ENCODE assay signal across 8 mouse cellular contexts in genomic region chr16:24395100-24395499, GRCm38 (mm10). TPM values are rescaled to one million over a fixed set of nuclear protein-coding genes. Genes with fewer than 3 reads are reported as not detected.
DNase-seq lines count a peak whose midpoint lies in the region; ATAC-seq and TF ChIP-seq lines count a peak whose summit lies in the region.

No protein-coding gene starts in this region.

- DNase-seq in layer of hippocampus, adult 2 months (ENCODE audit: low spot score in 2 of 2): no peak
- no peak for DNase-seq in layer of hippocampus, adult 8-10 months (ENCODE audit: low spot score in 2 of 2)
- DNase-seq in layer of hippocampus, adult 9-10 months (ENCODE audit: low spot score): no peak
- DNase-seq in right cerebral cortex, adult 18-20 months: no peak
- DNase-seq in testis, postnatal 10 days (ENCODE audit: low spot score): no peak

- TF ChIP-seq CTCF in layer of hippocampus, adult 2 months (conservative IDR thresholded peaks at IDR 0.05): no peak

- peak overlapping the region; percentile 95 for H3K27ac ChIP-seq in layer of hippocampus, adult 2 months
- peak overlapping the region; percentile 99 for H3K27ac ChIP-seq in embryonic facial prominence, embryonic 13.5 days
- H3K27ac ChIP-seq in hindbrain, embryonic 15.5 days (replicated peaks): no peak overlapping the region
- H3K27ac ChIP-seq in midbrain, embryonic 15.5 days: no peak overlapping the region

- no peak for ATAC-seq in embryonic facial prominence, embryonic 13.5 days (ENCODE audit: insufficient number of reproducible peaks, insufficient read depth, low FRiP score, low TSS enrichment, low read depth)
- ATAC-seq in hindbrain, embryonic 15.5 days (ENCODE audit: low FRiP score, low read depth): no peak
- no peak for ATAC-seq in midbrain, embryonic 15.5 days (replicated peaks)

- no peaks in the 10 kb centered on the region for H3K9me3 ChIP-seq in embryonic facial prominence, embryonic 13.5 days
- no peaks in the 10 kb centered on the region for H3K9me3 ChIP-seq in hindbrain, embryonic 15.5 days
- H3K9me3 ChIP-seq in midbrain, embryonic 15.5 days: no peaks in the 10 kb centered on the region

- H3K27me3 ChIP-seq in embryonic facial prominence, embryonic 13.5 days: no peaks in the 10 kb centered on the region
- no peaks in the 10 kb centered on the region for H3K27me3 ChIP-seq in hindbrain, embryonic 15.5 days
- no peaks in the 10 kb centered on the region for H3K27me3 ChIP-seq in midbrain, embryonic 15.5 days (replicated peaks)

- WGBS in embryonic facial prominence, embryonic 13.5 days: 74% methylated on average over 2 of the region's 2 CpGs
- 82% methylated on average over 2 of the region's 2 CpGs for WGBS in hindbrain, embryonic 15.5 days
- 90% methylated on average over 2 of the region's 2 CpGs for WGBS in midbrain, embryonic 15.5 days

- peak overlapping the region; percentile 96 for H3K9ac ChIP-seq in embryonic facial prominence, embryonic 13.5 days
- no peak overlapping the region for H3K9ac ChIP-seq in hindbrain, embryonic 15.5 days
- H3K9ac ChIP-seq in midbrain, embryonic 15.5 days: no peak overlapping the region

- no peaks in the 10 kb centered on the region for H3K36me3 ChIP-seq in embryonic facial prominence, embryonic 13.5 days
- H3K36me3 ChIP-seq in hindbrain, embryonic 15.5 days: no peaks in the 10 kb centered on the region
- H3K36me3 ChIP-seq in midbrain, embryonic 15.5 days (replicated peaks): no peaks in the 10 kb centered on the region

- peaks cover 46% of the 10 kb centered on the region for H3K4me1 ChIP-seq in embryonic facial prominence, embryonic 13.5 days
- peaks cover 22% of the 10 kb centered on the region for H3K4me1 ChIP-seq in hindbrain, embryonic 15.5 days (replicated peaks)
- peaks cover 8% of the 10 kb centered on the region for H3K4me1 ChIP-seq in midbrain, embryonic 15.5 days

- H3K4me2 ChIP-seq in embryonic facial prominence, embryonic 13.5 days: peak overlapping the region; percentile 78
- H3K4me2 ChIP-seq in hindbrain, embryonic 15.5 days: peak overlapping the region; percentile 93
- peak overlapping the region; percentile 93; the same call in 1 of the 2 replicates for H3K4me2 ChIP-seq in midbrain, embryonic 15.5 days

- peak overlapping the region; percentile 6; the same call in 1 of the 2 replicates for H3K4me3 ChIP-seq in layer of hippocampus, adult 2 months
- peak overlapping the region; percentile 86 for H3K4me3 ChIP-seq in embryonic facial prominence, embryonic 13.5 days
- no peak overlapping the region for H3K4me3 ChIP-seq in hindbrain, embryonic 15.5 days
- no peak overlapping the region for H3K4me3 ChIP-seq in midbrain, embryonic 15.5 days

RNA-seq across cellular contexts. Expression of gene Lpp, which starts 1.8 kb away (rescaled TPM):
- 10 to 100 TPM; 10.1 to 10.5 TPM for total RNA-seq in layer of hippocampus, adult 2 months (2021)
- 10 to 100 TPM in 2 of 4 experiments, 1 to 10 TPM in 2; 8.3 to 12.0 (median 10.4) TPM for total RNA-seq in layer of hippocampus, adult 8-10 months (2022)
- polyA plus RNA-seq in embryonic facial prominence, embryonic 13.5 days (2015; fragmentation: Nextera tagmentation; extraction: Ambion mirVana): 48.9 and 49.3 TPM in 2 replicates
- 11.4 and 11.5 TPM in 2 replicates for polyA plus RNA-seq in hindbrain, embryonic 15.5 days (2015; fragmentation: Nextera tagmentation; extraction: Ambion mirVana)
- 10.4 and 12.2 TPM in 2 replicates for polyA plus RNA-seq in midbrain, embryonic 15.5 days (2015; fragmentation: Nextera tagmentation; extraction: Ambion mirVana)

Comparison
In these comparisons a context has a peak if more than half of its experiments do, and no peak if none do; other contexts are left out.
1. H3K27ac ChIP-seq: peak in layer of hippocampus, adult 2 months (single experiment) and embryonic facial prominence, embryonic 13.5 days (single experiment); none in hindbrain, embryonic 15.5 days (single experiment) and midbrain, embryonic 15.5 days (single experiment).
2. H3K4me3 ChIP-seq: peak in layer of hippocampus, adult 2 months (single experiment) and embryonic facial prominence, embryonic 13.5 days (single experiment); none in hindbrain, embryonic 15.5 days (single experiment) and midbrain, embryonic 15.5 days (single experiment).
3. Peak in every context shown above with its lines, with median percentiles within 50 percentile points of each other: H3K4me2 ChIP-seq.